Mouse (Mus musculus) testis, adult 2 months (tissue): ENCODE results near the gene Kpna1.

Source experiments
- CTCF ChIP-seq: fragments of 200-500 bp; IDR thresholded peaks from 2 replicates; pipeline ENCODE4 v1.5.1; 2012; ENCODE audit warnings: low read depth, mild to moderate bottlenecking, inconsistent platforms, low read length, moderate library complexity; ENCODE audit not compliant: control insufficient read depth, insufficient read depth, insufficient replicate concordance
- POLR2A ChIP-seq: fragments of 200-500 bp; IDR thresholded peaks from 2 replicates; pipeline ENCODE4 v1.6.1; 2012; ENCODE audit warnings: low read depth, mild to moderate bottlenecking, inconsistent platforms, low read length, moderate library complexity; ENCODE audit not compliant: control insufficient read depth

- peak; percentile 44; the same call in 1 of the 2 replicates for TF ChIP-seq CTCF
- no peak for TF ChIP-seq POLR2A
Observed at GRCm38 (mm10) chr16:35939690-35940089, 38.9 kb upstream of the Kpna1 start.
